Mouse (Mus musculus) heart, embryonic 12.5 days (tissue): ENCODE results near the gene Gm8765. TPM values are rescaled to one million over a fixed set of nuclear protein-coding genes. Genes with fewer than 3 reads are reported as not detected.
"Not testable (repeated sequence)": the region's sequence is repeated elsewhere in the genome, so short reads cannot be mapped to it uniquely, and the experiment has no call there.

Experiments used
- ATAC-seq: fragments of 200-750 bp; cut with Nextera tagmentation; 2 replicates; pipeline ENCODE4 v1.8.0; 2017; ENCODE audit warnings: moderate TSS enrichment, moderate library complexity; ENCODE audit not compliant: insufficient number of reproducible peaks, low FRiP score
- H3K27ac ChIP-seq: fragments of 300-500 bp; sonication (generic); 2 replicates; pipeline ENCODE4 v1.5.1; 2016; ENCODE audit warnings: mild to moderate bottlenecking, moderate library complexity; ENCODE audit not compliant: poor library complexity, severe bottlenecking
- H3K27me3 ChIP-seq: fragments of 300-500 bp; sonication (generic); replicated peaks from 2 replicates; pipeline ENCODE4 v1.6.1; 2016; ENCODE audit warnings: mild to moderate bottlenecking, moderate library complexity
- H3K36me3 ChIP-seq: fragments of 300-500 bp; sonication (generic); 2 replicates; pipeline ENCODE4 v1.6.1; 2016; ENCODE audit warnings: mild to moderate bottlenecking, moderate library complexity
- H3K4me1 ChIP-seq: fragments of 300-500 bp; sonication (generic); replicated peaks from 2 replicates; pipeline ENCODE4 v1.6.1; 2016; ENCODE audit warnings: mild to moderate bottlenecking
- H3K4me2 ChIP-seq: fragments of 300-500 bp; sonication (generic); 2 replicates; pipeline ENCODE4 v1.6.1; 2016; ENCODE audit warnings: mild to moderate bottlenecking, moderate library complexity
- H3K4me3 ChIP-seq: fragments of 300-500 bp; sonication (generic); 2 replicates; pipeline ENCODE4 v1.5.1; 2016; ENCODE audit warnings: mild to moderate bottlenecking
- H3K9ac ChIP-seq: fragments of 300-500 bp; sonication (generic); 2 replicates; pipeline ENCODE4 v1.6.1; 2016; ENCODE audit warnings: mild to moderate bottlenecking, moderate library complexity
- H3K9me3 ChIP-seq: fragments of 300-500 bp; sonication (generic); replicated peaks from 2 replicates; pipeline ENCODE4 v1.6.1; 2016; ENCODE audit warnings: mild to moderate bottlenecking, moderate library complexity
- WGBS: fragments of 180-500 bp; shearing (Covaris S2); methylation state at CpG from one replicate; pipeline ENCODE4 v1.1.7; 2016; 5-methylcytosine and 5-hydroxymethylcytosine counted together
- microRNA-seq: library from miRNA; unstranded; fragments of <30 nt; microRNA quantifications from one replicate; pipeline ENCODE4, GENCODE M21; 2017
- polyA plus RNA-seq: library from polyadenylated mRNA; unstranded; fragments of >200 nt; fragmentation: Nextera tagmentation; extraction: Ambion mirVana; gene quantifications from 2 replicates; pipeline ENCODE4 v1.2.1, GENCODE M21; 2016

Gm8765 gene
- polyA plus RNA-seq: not detected in 2 replicates

GRCm38 (mm10) chr13:50698012-50698411 lies at the start of gene Gm8765:
TSS of gene Gm8765 (plus strand) at chr13:50698312.
- H3K9ac ChIP-seq: not testable (repeated sequence)
- WGBS: 50% methylated on average over 2 of the region's 2 CpGs

GRCm38 (mm10) chr13:50648771-50649170 lies 49.3 kb upstream of the Gm8765 start:
- H3K27ac ChIP-seq, H3K36me3 ChIP-seq, H3K9ac ChIP-seq, H3K4me2 ChIP-seq, H3K4me3 ChIP-seq, H3K4me1 ChIP-seq, ATAC-seq, H3K27me3 ChIP-seq, H3K9me3 ChIP-seq: not testable (repeated sequence)
- 46% methylated on average over 2 of the region's 2 CpGs for WGBS

More at GRCm38 (mm10) chr13:50698012-50698411, at the start of gene Gm8765:
- H3K4me3 ChIP-seq, ATAC-seq, H3K27ac ChIP-seq, H3K4me1 ChIP-seq, H3K4me2 ChIP-seq, H3K9me3 ChIP-seq, H3K27me3 ChIP-seq, H3K36me3 ChIP-seq: not testable (repeated sequence)

GRCm38 (mm10) chr13:50750282-50750681 lies 52.2 kb downstream of the Gm8765 start:
- H3K27me3 ChIP-seq, H3K4me1 ChIP-seq, ATAC-seq, H3K27ac ChIP-seq, H3K9me3 ChIP-seq, H3K9ac ChIP-seq, H3K4me2 ChIP-seq, H3K4me3 ChIP-seq, H3K36me3 ChIP-seq: not testable (repeated sequence)

GRCm38 (mm10) chr13:50751732-50752131 lies 53.6 kb downstream of the Gm8765 start:
- no peak overlapping the region for H3K4me2 ChIP-seq
- no peak for ATAC-seq
- H3K9ac ChIP-seq: no peak overlapping the region
- no peaks in the 10 kb centered on the region for H3K4me1 ChIP-seq
- WGBS: 82% methylated on average over 2 of the region's 2 CpGs
- H3K36me3 ChIP-seq: no peaks in the 10 kb centered on the region
- H3K27ac ChIP-seq: no peak overlapping the region
- no peak overlapping the region for H3K4me3 ChIP-seq
- no peaks in the 10 kb centered on the region for H3K27me3 ChIP-seq
- H3K9me3 ChIP-seq: no peaks in the 10 kb centered on the region

GRCm38 (mm10) chr13:50752961-50753360 lies 54.8 kb downstream of the Gm8765 start:
- H3K4me3 ChIP-seq, H3K36me3 ChIP-seq, H3K27ac ChIP-seq, ATAC-seq, H3K9me3 ChIP-seq, H3K9ac ChIP-seq, H3K4me1 ChIP-seq, H3K27me3 ChIP-seq, H3K4me2 ChIP-seq: not testable (repeated sequence)

Small RNA genes within 50 kb of the gene (microRNA-seq; reads per million reads assigned to microRNA genes)
- gene Gm23952: not detected

Other genes starting within 250 kb of the Gm8765 start
- gene Nutm2, start 231.0 kb upstream of the Gm8765 start, polyA plus RNA-seq: not detected in 2 replicates
- gene Gm904, start 55.1 kb upstream of the Gm8765 start, polyA plus RNA-seq: not detected in 2 replicates